ENCODE assay signal across 19 mouse cellular contexts in genomic region chr7:19826756-19827155, GRCm38 (mm10). TPM values are rescaled to one million over a fixed set of nuclear protein-coding genes. Genes with fewer than 3 reads are reported as not detected.
DNase-seq lines count a peak whose midpoint lies in the region; TF ChIP-seq lines count a peak whose summit lies in the region.
"Had no signal": no experiment of that assay in that cellular context is flagged by ENCODE, and none has a peak within 500 bp of the region (broad histone marks: within the 10 kb centered on the region; RNA-seq: fewer than 3 reads in every experiment).

No protein-coding gene starts in this region.

- no peaks in the 10 kb centered on the region for H3K27me3 ChIP-seq in heart, adult 2 months (ENCODE audit: control insufficient read depth, insufficient read depth, low read length)
- peaks cover 35% of the 10 kb centered on the region for H3K27me3 ChIP-seq in heart, embryonic 10.5 days (ENCODE audit: insufficient read depth, poor library complexity, severe bottlenecking)
- H3K27me3 ChIP-seq: Patski had no signal

- intact Hi-C loops in heart, adult 2 months (cut with DNase I), result no loop called here

- peak overlapping the region; percentile 34; the same call in 1 of the 2 replicates for H3K27ac ChIP-seq in heart, adult 2 months
- H3K27ac ChIP-seq in heart, embryonic 10.5 days, result no peak overlapping the region
- H3K27ac ChIP-seq: heart, embryonic 13.5 days; hindbrain, embryonic 13.5 days had no signal

- TF ChIP-seq EP300 in heart, adult 2 months (IDR thresholded peaks at IDR 0.05; ENCODE audit: insufficient read depth, low read depth, low read length), result no peak

- no peaks in the 10 kb centered on the region for H3K9me3 ChIP-seq in heart, embryonic 10.5 days
- H3K9me3 ChIP-seq: hindbrain, embryonic 13.5 days had no signal

- H3K9ac ChIP-seq in heart, adult 2 months (ENCODE audit: low read depth, low read length), result no peak overlapping the region
- H3K9ac ChIP-seq: heart, embryonic 13.5 days; hindbrain, embryonic 13.5 days; lung, embryonic 14.5 days had no signal

- peak; percentile 49 for DNase-seq in heart, adult 2 months
- no peak for DNase-seq in heart, embryonic 10.5 days (ENCODE audit: low spot score)
- DNase-seq in urinary bladder, postnatal 14 days (ENCODE audit: low spot score), result peak; percentile 48
- no peak for DNase-seq in urinary bladder, postnatal 10 days (ENCODE audit: low spot score)
- DNase-seq in gastrocnemius, postnatal 25 days, result peak; percentile 58
- no peak for DNase-seq in right cerebral cortex, postnatal 36 days (ENCODE audit: low spot score in 2 of 2)
- DNase-seq in layer of hippocampus, adult 11-12 months (ENCODE audit: low spot score), result no peak
- no peak for DNase-seq in spleen, adult 18-20 months
- DNase-seq: adrenal gland, adult 8-10 months; cerebellum, postnatal 25 days; liver; lung, embryonic 14.5 days; thymus, adult 2 months had no signal

- 40% methylated on average over 6 of the region's 6 CpGs for whole genome bisulfite sequencing in heart, adult 2 months
- WGBS in heart, embryonic 10.5 days, result 41% methylated on average over 6 of the region's 6 CpGs

- no peak for TF ChIP-seq CTCF in heart, adult 2 months (IDR thresholded peaks at IDR 0.05)

- H3K79me2 ChIP-seq in heart, adult 2 months (replicated peaks; ENCODE audit: control insufficient read depth, insufficient read depth, low read length), result no peaks in the 10 kb centered on the region

- H3K36me3 ChIP-seq in heart, adult 2 months (ENCODE audit: control insufficient read depth, insufficient read depth, low read length), result no peaks in the 10 kb centered on the region
- H3K36me3 ChIP-seq in heart, embryonic 10.5 days, result no peaks in the 10 kb centered on the region
- H3K36me3 ChIP-seq: heart, embryonic 13.5 days; hindbrain, embryonic 13.5 days had no signal

- H3K4me1 ChIP-seq in heart, adult 2 months (ENCODE audit: control insufficient read depth, insufficient read depth, low read length), result peaks cover 24% of the 10 kb centered on the region
- H3K4me1 ChIP-seq in heart, embryonic 10.5 days, result peaks cover 38% of the 10 kb centered on the region

- TF ChIP-seq POLR2A in heart, adult 2 months (IDR thresholded peaks at IDR 0.05; ENCODE audit: insufficient read depth, low read depth, low read length), result no peak

- no peak overlapping the region for H3K4me3 ChIP-seq in heart, adult 2 months
- no peak overlapping the region for H3K4me3 ChIP-seq in heart, embryonic 10.5 days
- H3K4me3 ChIP-seq: erythroblast, embryonic 14.5 days; heart, embryonic 13.5 days; hindbrain, embryonic 13.5 days had no signal

RNA-seq across cellular contexts. Expression of gene Bcl3, which starts 4.2 kb away (rescaled TPM):
- total RNA-seq in heart, adult 2 months (2021), result 1 to 10 TPM; 3.5 to 6.1 TPM
- 11.9 and 14.0 TPM in 2 replicates for polyA plus RNA-seq in heart, adult 2 months (2012; rRNA removed)
- 1.3 and 2.7 TPM in 2 replicates for polyA plus RNA-seq in heart, embryonic 10.5 days (2016; fragmentation: Nextera tagmentation; extraction: Ambion mirVana)
- total RNA-seq in gastrocnemius, postnatal 25 days (2021), result 1 to 10 TPM; 1.2 TPM
- total RNA-seq: megakaryocyte-erythroid progenitor cell, adult 5-6 weeks had no signal

RNA-seq across cellular contexts. Expression of gene Gm19345, which starts 25.0 kb away (rescaled TPM):
- not detected for total RNA-seq in heart, adult 2 months (2021)
- not detected in 2 replicates for polyA plus RNA-seq in heart, adult 2 months (2012; rRNA removed)
- not detected in 2 replicates for polyA plus RNA-seq in heart, embryonic 10.5 days (2016; fragmentation: Nextera tagmentation; extraction: Ambion mirVana)
- not detected for total RNA-seq in gastrocnemius, postnatal 25 days (2021)
- total RNA-seq: megakaryocyte-erythroid progenitor cell, adult 5-6 weeks had no signal
- polyA plus RNA-seq: erythroblast, embryonic 14.5 days; heart, embryonic 13.5 days; lung, embryonic 14.5 days had no signal

RNA-seq across cellular contexts. Expression of gene Cblc, which starts 30.1 kb away (rescaled TPM):
- total RNA-seq in heart, adult 2 months (2021), result under 1 TPM; 0.63 to 0.77 TPM
- 0.41 and 1.2 TPM in 2 replicates for polyA plus RNA-seq in heart, adult 2 months (2012; rRNA removed)
- polyA plus RNA-seq in heart, embryonic 10.5 days (2016; fragmentation: Nextera tagmentation; extraction: Ambion mirVana), result 1.1 and 1.2 TPM in 2 replicates
- not detected for total RNA-seq in gastrocnemius, postnatal 25 days (2021)
- total RNA-seq: left cerebral cortex, adult 8-10 months; megakaryocyte-erythroid progenitor cell, adult 5-6 weeks had no signal
- polyA plus RNA-seq: erythroblast, embryonic 14.5 days; hindbrain, embryonic 13.5 days had no signal

RNA-seq across cellular contexts. Expression of gene Ceacam16, which starts 34.3 kb away (rescaled TPM):
- under 1 TPM in 1 of 2 experiments, not detected in 1; 0.14 TPM for total RNA-seq in heart, adult 2 months (2021)
- polyA plus RNA-seq in heart, adult 2 months (2012; rRNA removed), result 0.35 and 0.66 TPM in 2 replicates
- polyA plus RNA-seq in heart, embryonic 10.5 days (2016; fragmentation: Nextera tagmentation; extraction: Ambion mirVana), result 0.09 TPM in 1 of 2 replicates, not detected in the other
- total RNA-seq in gastrocnemius, postnatal 25 days (2021), result not detected
- total RNA-seq: left cerebral cortex, adult 8-10 months; megakaryocyte-erythroid progenitor cell, adult 5-6 weeks had no signal
- polyA plus RNA-seq: erythroblast, embryonic 14.5 days; lung, embryonic 14.5 days; Patski had no signal

RNA-seq across cellular contexts. Expression of gene Bcam, which starts 55.9 kb away (rescaled TPM):
- 100 to 1,000 TPM; 190 to 214 TPM for total RNA-seq in heart, adult 2 months (2021)
- polyA plus RNA-seq in heart, adult 2 months (2012; rRNA removed), result 240 and 262 TPM in 2 replicates
- 140 and 193 TPM in 2 replicates for polyA plus RNA-seq in heart, embryonic 10.5 days (2016; fragmentation: Nextera tagmentation; extraction: Ambion mirVana)
- 10 to 100 TPM; 25.3 to 33.9 TPM for total RNA-seq in gastrocnemius, postnatal 25 days (2021)
- total RNA-seq: megakaryocyte-erythroid progenitor cell, adult 5-6 weeks had no signal
- polyA plus RNA-seq: erythroblast, embryonic 14.5 days had no signal

Comparison
In these comparisons a context has a peak if more than half of its experiments do, and no peak if none do; other contexts are left out.
1. DNase-seq: peak in heart, adult 2 months (2 of 2), urinary bladder, postnatal 14 days (single experiment) and gastrocnemius, postnatal 25 days (single experiment); none in heart, embryonic 10.5 days (single experiment), urinary bladder, postnatal 10 days (single experiment), right cerebral cortex, postnatal 36 days (0 of 2), layer of hippocampus, adult 11-12 months (single experiment) and spleen, adult 18-20 months (0 of 2).